Mouse (Mus musculus) CH12F3 (cell line): ENCODE data around the gene Gpr62.

ENCODE experiments used
- in situ Hi-C: fragments of 300-500 bp; cut with MboI; formaldehyde crosslinking; loops from 2 replicates; pipeline ENCODE4 v1.14.3; 2020; ENCODE audit warnings: low sequenced_read_pairs

Gpr62 gene

GRCm38 (mm10) chr9:106456325-106457162 lies 9.2 kb downstream of the Gpr62 start:
- in situ Hi-C loops, result no loop called here

- in situ Hi-C loops, result no loop called here
Measured at GRCm38 (mm10) chr9:106454888-106455681, 10.7 kb downstream of the Gpr62 start.

GRCm38 (mm10) chr9:106454071-106454761 lies 11.5 kb downstream of the Gpr62 start:
- in situ Hi-C loops, result no loop called here

- in situ Hi-C loops, result no loop called here
Measured at GRCm38 (mm10) chr9:106453271-106454070, 12.3 kb downstream of the Gpr62 start, which contains the start of gene Pcbp4. Pcbp4 (plus strand) TSS chr9:106453291.

GRCm38 (mm10) chr9:106452821-106453220 lies 12.9 kb downstream of the Gpr62 start:
- in situ Hi-C loops, result no loop called here

GRCm38 (mm10) chr9:106452351-106452750 lies 13.4 kb downstream of the Gpr62 start:
- in situ Hi-C loops, result no loop called here

- in situ Hi-C loops, result no loop called here
Measured at GRCm38 (mm10) chr9:106451899-106452298, 13.8 kb downstream of the Gpr62 start.

GRCm38 (mm10) chr9:106451298-106451697 lies 14.4 kb downstream of the Gpr62 start:
- in situ Hi-C loops, result no loop called here

GRCm38 (mm10) chr9:106450661-106451060 lies 15.1 kb downstream of the Gpr62 start:
- in situ Hi-C loops, result no loop called here

- in situ Hi-C loops, result no loop called here
Measured at GRCm38 (mm10) chr9:106449947-106450346, 15.8 kb downstream of the Gpr62 start.

- in situ Hi-C loops, result no loop called here
Measured at GRCm38 (mm10) chr9:106448498-106449031, 17.2 kb downstream of the Gpr62 start.

- in situ Hi-C loops, result no loop called here
Measured at GRCm38 (mm10) chr9:106447951-106448350, 17.8 kb downstream of the Gpr62 start.

GRCm38 (mm10) chr9:106447348-106447747 lies 18.4 kb downstream of the Gpr62 start, which contains the start of the genes Abhd14b and Abhd14a:
Abhd14b (plus strand) TSS chr9:106447459.
Abhd14a (minus strand) TSS chr9:106447678.
- in situ Hi-C loops, result no loop called here

- in situ Hi-C loops, result no loop called here
Measured at GRCm38 (mm10) chr9:106444836-106445235, 20.9 kb downstream of the Gpr62 start.

GRCm38 (mm10) chr9:106442680-106443079 lies 23.1 kb downstream of the Gpr62 start:
- in situ Hi-C loops, result no loop called here

- in situ Hi-C loops, result no loop called here
Measured at GRCm38 (mm10) chr9:106436566-106436965, 29.2 kb downstream of the Gpr62 start.

- in situ Hi-C loops, result no loop called here
Measured at GRCm38 (mm10) chr9:106433389-106433788, 32.3 kb downstream of the Gpr62 start.

GRCm38 (mm10) chr9:106430015-106430264 lies 35.8 kb downstream of the Gpr62 start:
- in situ Hi-C loops, result no loop called here

GRCm38 (mm10) chr9:106429221-106430014 lies 36.3 kb downstream of the Gpr62 start, which contains the start of gene Rpl29:
Rpl29 (plus strand) TSS chr9:106429454.
- in situ Hi-C loops, result loop anchor here (5.0 kb wide), 1 partner anchor 137 kb away; no protein-coding TSS in a partner anchor
